Mouse (Mus musculus) mammary gland, adult 2 months (tissue): Measurements from ENCODE around the gene Cnot6. TPM values are rescaled to one million over a fixed set of nuclear protein-coding genes. Genes with fewer than 3 reads are reported as not detected.

ENCODE experiments used
- polyA plus RNA-seq: library from polyadenylated mRNA; depleted of rRNA; stranded (reverse); fragments of >200 nt; gene quantifications from 2 replicates; pipeline ENCODE4 v1.2.3, GENCODE M21; 2012; ENCODE audit warnings: low replicate concordance; rRNA removed

Cnot6 gene
- polyA plus RNA-seq, result 6.1 and 14.9 TPM in 2 replicates

GRCm38 (mm10) chr11:49712555-49713335, at the start of gene Cnot6:
Gene Cnot6 (minus strand): TSS chr11:49712723.

GRCm38 (mm10) chr11:49663310-49663709, 49.2 kb downstream of the Cnot6 start, which contains the start of gene Scgb3a1:
Gene Scgb3a1 (plus strand): TSS chr11:49663610.

Other genes with a start within 250 kb of the Cnot6 start
- not detected in 2 replicates for gene Olfr1386, start 247.7 kb downstream of the Cnot6 start, polyA plus RNA-seq
- not detected in 2 replicates for gene Olfr1385, start 223.7 kb downstream of the Cnot6 start, polyA plus RNA-seq
- not detected in 2 replicates for gene Olfr1384, start 206.0 kb downstream of the Cnot6 start, polyA plus RNA-seq
- not detected in 2 replicates for gene Olfr1383, start 193.1 kb downstream of the Cnot6 start, polyA plus RNA-seq
- gene Olfr1382, start 184.5 kb downstream of the Cnot6 start, polyA plus RNA-seq, result not detected in 2 replicates
- not detected in 2 replicates for gene Olfr1381, start 169.3 kb downstream of the Cnot6 start, polyA plus RNA-seq
- not detected in 2 replicates for gene Olfr1380, start 155.8 kb downstream of the Cnot6 start, polyA plus RNA-seq
- 8.6 and 9.8 TPM in 2 replicates for gene Flt4, start 103.5 kb downstream of the Cnot6 start, polyA plus RNA-seq
- 1.7 and 1.9 TPM in 2 replicates for gene Scgb3a1, start 49.1 kb downstream of the Cnot6 start, polyA plus RNA-seq
- gene Gfpt2, start 81.5 kb upstream of the Cnot6 start, polyA plus RNA-seq, result 24.4 and 51.4 TPM in 2 replicates
- 17.1 and 24.9 TPM in 2 replicates for gene Mapk9, start 134.0 kb upstream of the Cnot6 start, polyA plus RNA-seq
- 3.5 and 3.7 TPM in 2 replicates for gene Rasgef1c, start 189.1 kb upstream of the Cnot6 start, polyA plus RNA-seq